Mouse (Mus musculus) CH12.LX (cell line): Measurements from ENCODE around the gene H2-DMb2. TPM values are rescaled to one million over a fixed set of nuclear protein-coding genes. Genes with fewer than 3 reads are reported as not detected.

ENCODE experiments used
- DNase-seq: peaks from one replicate; pipeline ENCODE4 v3.0.0-alpha.2; 2013; ENCODE audit errors: extremely low read depth
- H3K27ac ChIP-seq: 2 replicates; pipeline ENCODE4 v1.5.1; 2012; ENCODE audit warnings: low read depth, mild to moderate bottlenecking, control low read depth, moderate library complexity; ENCODE audit not compliant: insufficient read depth
- H3K27me3 ChIP-seq: replicated peaks from 2 replicates; pipeline ENCODE3; 2012; ENCODE audit warnings: inconsistent platforms
- H3K36me3 ChIP-seq, 2 experiments: replicated peaks in 1 of 2; 2 replicates each; pipeline versions ENCODE3 to v1.6.1; 2012; ENCODE audit warnings: inconsistent platforms in 1 of 2, low read length in 1 of 2, mild to moderate bottlenecking in 1 of 2, mixed read lengths in 1 of 2, moderate library complexity in 1 of 2; ENCODE audit not compliant: control insufficient read depth in 1 of 2, insufficient read depth in 1 of 2
- H3K4me1 ChIP-seq, 2 experiments: 2 replicates each; pipeline ENCODE4 v1.6.1; 2012; ENCODE audit warnings: inconsistent platforms in 1 of 2, moderate library complexity in 1 of 2; ENCODE audit not compliant: insufficient read depth in 2 of 2, control insufficient read depth in 1 of 2
- H3K4me2 ChIP-seq: 2 replicates; pipeline ENCODE4 v1.6.1; 2012; ENCODE audit warnings: low read depth, mild to moderate bottlenecking, control low read depth; ENCODE audit not compliant: poor library complexity, insufficient read depth, severe bottlenecking
- H3K4me3 ChIP-seq, 3 experiments: fragments of 150-350 bp in 1 of 3; sonication (generic) in 1 of 3; replicated peaks in 1 of 3; 2 replicates each; pipeline versions ENCODE3 to v1.5.1; 2011 to 2012; ENCODE audit warnings: low read depth in 2 of 3, low read length in 2 of 3, mild to moderate bottlenecking in 2 of 3, moderate library complexity in 2 of 3, control low read depth in 1 of 3, improper control_type of control experiment in 1 of 3, inconsistent platforms in 1 of 3, mixed read lengths in 1 of 3; ENCODE audit not compliant: poor library complexity in 1 of 3
- H3K79me2 ChIP-seq: replicated peaks from 2 replicates; pipeline ENCODE4 v1.6.1; 2012; ENCODE audit warnings: mild to moderate bottlenecking, moderate library complexity; ENCODE audit not compliant: control insufficient read depth, poor library complexity, insufficient read depth, severe bottlenecking; ENCODE audit errors: extremely low read depth
- H3K9ac ChIP-seq: 2 replicates; pipeline ENCODE4 v1.6.1; 2012; ENCODE audit warnings: low read depth, mild to moderate bottlenecking, control low read depth, moderate library complexity; ENCODE audit not compliant: insufficient read depth
- H3K9me3 ChIP-seq: replicated peaks from 2 replicates; pipeline ENCODE3; 2012; ENCODE audit warnings: low read length, inconsistent platforms, mixed read lengths
- CTCF ChIP-seq, 2 experiments: IDR thresholded peaks in 1 of 2; conservative IDR thresholded peaks in 1 of 2; 2 replicates each; pipeline ENCODE4 v1.5.1; 2011 to 2012; ENCODE audit warnings: low read depth in 2 of 2, low read length in 2 of 2, improper control_type of control experiment in 1 of 2, inconsistent platforms in 1 of 2, mild to moderate bottlenecking in 1 of 2, moderate library complexity in 1 of 2
- ELF1 ChIP-seq: IDR thresholded peaks from 2 replicates; pipeline ENCODE4 v1.6.1; 2014; ENCODE audit warnings: low read depth, mild to moderate bottlenecking, inconsistent platforms, low read length, improper control_type of control experiment
- ETS1 ChIP-seq: conservative IDR thresholded peaks from 2 replicates; pipeline ENCODE4 v1.6.1; 2012; ENCODE audit warnings: low read depth, mild to moderate bottlenecking, inconsistent platforms, low read length, improper control_type of control experiment, moderate library complexity
- GABPA ChIP-seq: IDR thresholded peaks from 2 replicates; pipeline ENCODE4 v1.6.1; 2012; ENCODE audit warnings: low read depth, low read length, improper control_type of control experiment, inconsistent platforms; ENCODE audit not compliant: insufficient replicate concordance
- IRF4 ChIP-seq: IDR thresholded peaks from 2 replicates; pipeline ENCODE4 v1.6.1; 2014; ENCODE audit warnings: low read depth, mild to moderate bottlenecking, inconsistent platforms, low read length, improper control_type of control experiment
- JUND ChIP-seq: conservative IDR thresholded peaks from 2 replicates; pipeline ENCODE4 v1.6.1; 2011; ENCODE audit warnings: low read depth, low read length, improper control_type of control experiment
- KAT2A ChIP-seq: IDR thresholded peaks from 2 replicates; pipeline ENCODE4 v1.6.1; 2012; ENCODE audit warnings: low read length, improper control_type of control experiment, inconsistent platforms; ENCODE audit not compliant: insufficient replicate concordance
- MAFK ChIP-seq: IDR thresholded peaks from 2 replicates; pipeline ENCODE4 v1.6.1; 2011; ENCODE audit warnings: low read length, improper control_type of control experiment; ENCODE audit not compliant: insufficient replicate concordance
- MAX ChIP-seq: IDR thresholded peaks from 2 replicates; pipeline ENCODE4 v1.6.1; 2011; ENCODE audit warnings: low read length, improper control_type of control experiment
- MAZ ChIP-seq: IDR thresholded peaks from 2 replicates; pipeline ENCODE4 v1.6.1; 2012; ENCODE audit warnings: low read depth, mild to moderate bottlenecking, inconsistent platforms, low read length, improper control_type of control experiment, moderate library complexity
- MEF2A ChIP-seq: IDR thresholded peaks from 2 replicates; pipeline ENCODE4 v1.6.1; 2014; ENCODE audit warnings: low read depth, mild to moderate bottlenecking, inconsistent platforms, low read length, improper control_type of control experiment, borderline replicate concordance
- MXI1 ChIP-seq: IDR thresholded peaks from 2 replicates; pipeline ENCODE4 v1.6.1; 2011; ENCODE audit warnings: mild to moderate bottlenecking, low read depth, low read length, improper control_type of control experiment
- NRF1 ChIP-seq: IDR thresholded peaks from 2 replicates; pipeline ENCODE4 v1.6.1; 2014; ENCODE audit warnings: low read depth, mild to moderate bottlenecking, inconsistent platforms, low read length, improper control_type of control experiment, moderate library complexity
- PAX5 ChIP-seq: IDR thresholded peaks from 2 replicates; pipeline ENCODE4 v1.6.1; 2012; ENCODE audit warnings: low read length, inconsistent platforms, mixed read lengths
- POLR2A ChIP-seq: IDR thresholded peaks from 2 replicates; pipeline ENCODE4 v1.6.1; 2011; ENCODE audit warnings: low read depth, mild to moderate bottlenecking, improper control_type of control experiment, low read length
- RAD21 ChIP-seq: IDR thresholded peaks from 2 replicates; pipeline ENCODE4 v1.6.1; 2011; ENCODE audit warnings: low read depth, mild to moderate bottlenecking, low read length, improper control_type of control experiment, moderate library complexity
- SIN3A ChIP-seq: IDR thresholded peaks from 2 replicates; pipeline ENCODE4 v1.6.1; 2012; ENCODE audit warnings: low read length, improper control_type of control experiment, inconsistent platforms
- SMC3 ChIP-seq: IDR thresholded peaks from 2 replicates; pipeline ENCODE4 v1.6.1; 2011; ENCODE audit warnings: low read depth, low read length, improper control_type of control experiment
- TBP ChIP-seq: conservative IDR thresholded peaks from 2 replicates; pipeline ENCODE4 v1.6.1; 2011; ENCODE audit warnings: low read depth, low read length, improper control_type of control experiment
- USF1 ChIP-seq: IDR thresholded peaks from 2 replicates; pipeline ENCODE4 v1.6.1; 2014; ENCODE audit warnings: low read depth, mild to moderate bottlenecking, inconsistent platforms, low read length, improper control_type of control experiment
- USF2 ChIP-seq: conservative IDR thresholded peaks from 2 replicates; pipeline ENCODE4 v1.6.1; 2011; ENCODE audit warnings: low read depth, low read length, improper control_type of control experiment
- ZC3H11A ChIP-seq: IDR thresholded peaks from 2 replicates; pipeline ENCODE4 v1.6.1; 2012; ENCODE audit warnings: low read depth, mild to moderate bottlenecking, inconsistent platforms, low read length, improper control_type of control experiment
- ZKSCAN1 ChIP-seq: IDR thresholded peaks from 2 replicates; pipeline ENCODE4 v1.6.1; 2012; ENCODE audit warnings: low read depth, inconsistent platforms, low read length, improper control_type of control experiment, borderline replicate concordance
- ZMIZ1 ChIP-seq: IDR thresholded peaks from 2 replicates; pipeline ENCODE4 v1.6.1; 2012; ENCODE audit warnings: low read depth, mild to moderate bottlenecking, inconsistent platforms, low read length, improper control_type of control experiment
- dilution Hi-C: fragments of 300-500 bp; cut with MboI; formaldehyde crosslinking; loops from 2 replicates; pipeline ENCODE4 v1.14.3; 2020; ENCODE audit warnings: low sequenced_read_pairs; ENCODE audit not compliant: extremely low pct_unique_long_range_greater_than_20kb, extremely low pct_ligation_motif_present
- in situ Hi-C: fragments of 300-500 bp; cut with MboI; formaldehyde crosslinking; loops from 3 replicates; pipeline ENCODE4 v1.14.3; 2019; ENCODE audit warnings: low sequenced_read_pairs, low pct_ligation_motif_present, low pct_unique_long_range_greater_than_20kb, mixed read lengths
- polyA plus RNA-seq: library from polyadenylated mRNA; unstranded; fragments of >175 nt; gene quantifications from 2 replicates; pipeline ENCODE4 v1.2.1, GENCODE M21; 2012; ENCODE audit warnings: low read depth; ENCODE audit not compliant: insufficient read length
- total RNA-seq, 2 experiments: library from RNA; depleted of rRNA; stranded (reverse); fragments of 300-350 nt in 1 of 2; fragments of >200 nt in 1 of 2; gene quantifications; 2 replicates each; pipeline ENCODE4 v1.2.3; 2012 to 2014

Gene H2-DMb2
- total and polyA plus RNA-seq, 3 experiments, result 107 to 199 (median 175) TPM

- peaks cover 12 to 50% of the 10 kb centered on the region in 2 experiments for H3K4me1 ChIP-seq
- H3K4me2 ChIP-seq, result no peak overlapping the region
- H3K36me3 ChIP-seq, result peaks cover 6 to 39% of the 10 kb centered on the region in 2 experiments
- no peaks in the 10 kb centered on the region for H3K27me3 ChIP-seq
- no peaks in the 10 kb centered on the region for H3K9me3 ChIP-seq
- no peak overlapping the region for H3K9ac ChIP-seq
- no peak overlapping the region for H3K27ac ChIP-seq
- no peaks in the 10 kb centered on the region for H3K79me2 ChIP-seq
- DNase-seq, result no peak
- TF ChIP-seq USF2 (no peak), MEF2A (no peak), ELF1 (no peak), JUND (no peak), RAD21 (no peak), IRF4 (no peak), POLR2A (no peak), KAT2A (no peak), MXI1 (no peak), SIN3A (no peak), MAFK (no peak), TBP (no peak), USF1 (no peak), SMC3 (no peak), MAX (no peak), ZC3H11A (no peak), PAX5 (no peak)
- in situ Hi-C loops, result no loop called here
- dilution Hi-C loops, result no loop called here
- no peak overlapping the region for H3K4me3 ChIP-seq
Measured at GRCm38 (mm10) chr17:34140240-34140639, 2.9 kb upstream of the H2-DMb2 start.

DNA sequence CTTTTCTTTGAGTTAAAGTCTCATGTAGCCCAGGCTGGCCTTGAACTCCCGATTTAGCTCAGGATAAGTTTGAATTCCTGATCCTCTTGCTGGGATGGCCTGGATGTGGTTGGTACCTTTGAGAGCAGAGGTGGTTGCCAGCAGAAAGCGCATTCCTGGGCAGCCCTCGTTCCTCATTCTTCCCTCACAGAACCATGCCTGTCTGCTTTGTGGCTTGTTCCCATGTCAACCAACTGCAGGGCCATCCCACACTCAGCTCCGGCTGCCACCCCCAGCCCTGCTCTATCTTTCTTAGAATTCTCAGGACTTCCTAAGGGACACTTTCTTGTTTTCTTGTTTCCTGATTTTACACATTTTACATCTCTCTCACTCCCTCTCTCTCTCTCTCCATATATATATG is 1.7 kb upstream of the H2-DMb2 start:
- Histone ChIP-seq H3K36me3 (peaks cover 6 to 39% of the 10 kb centered on the region in 2 experiments), H3K79me2 (peaks cover 5% of the 10 kb centered on the region), H3K9ac (no peak overlapping the region), H3K4me3 (no peak overlapping the region), H3K9me3 (no peaks in the 10 kb centered on the region), H3K27ac (no peak overlapping the region), H3K4me1 (peaks cover 18 to 45% of the 10 kb centered on the region in 2 experiments), H3K27me3 (no peaks in the 10 kb centered on the region)
- in situ Hi-C loops, result no loop called here
- DNase-seq, result no peak
- dilution Hi-C loops, result no loop called here
- TF ChIP-seq GABPA (no peak), ZKSCAN1 (no peak), NRF1 (no peak), MAZ (no peak), JUND (no peak), SIN3A (no peak), MAFK (no peak), CTCF (conservative IDR thresholded peaks at IDR 0.05 in 1 of 2, IDR thresholded peaks at IDR 0.05 in 1 of 2; ENCODE audit: low read depth in 2 of 2, low read length in 2 of 2) (no peak), ZMIZ1 (no peak), ZC3H11A (no peak), KAT2A (no peak), ETS1 (no peak)
- TF ChIP-seq, all 38 proteins: peak for 0
- H3K4me2 ChIP-seq, result no peak overlapping the region
